Mouse (Mus musculus) R1 (cell line): Measurements from ENCODE around the gene Ntm.

ENCODE experiments used
- DNase-seq: peaks from one replicate; pipeline ENCODE4 v3.0.0-alpha.2; 2018; ENCODE audit warnings: low read depth, low spot score

The Ntm gene

GRCm38 (mm10) chr9:29071997-29072396 lies 890.9 kb downstream of the Ntm start:
- DNase-seq: no peak

GRCm38 (mm10) chr9:29067572-29067971 lies 895.4 kb downstream of the Ntm start:
- no peak for DNase-seq

GRCm38 (mm10) chr9:29060293-29060692 lies 902.6 kb downstream of the Ntm start:
- peak; percentile 2 for DNase-seq

- DNase-seq: no peak
These were observed 904.1 kb downstream of the Ntm start for GRCm38 (mm10) chr9:29058811-29059210.

- DNase-seq: no peak
These were observed 907.3 kb downstream of the Ntm start for GRCm38 (mm10) chr9:29055637-29056036.

- peak; percentile 32 for DNase-seq
These were observed 926.5 kb downstream of the Ntm start for GRCm38 (mm10) chr9:29036466-29036865.

GRCm38 (mm10) chr9:29036058-29036457 lies 926.9 kb downstream of the Ntm start:
- peak; percentile 8 for DNase-seq

- no peak for DNase-seq
These were observed 936.5 kb downstream of the Ntm start for GRCm38 (mm10) chr9:29026410-29026809.

GRCm38 (mm10) chr9:29025603-29026002 lies 937.3 kb downstream of the Ntm start:
- no peak for DNase-seq

GRCm38 (mm10) chr9:29025104-29025503 lies 937.8 kb downstream of the Ntm start:
- DNase-seq: no peak

GRCm38 (mm10) chr9:29016879-29017278 lies 946.1 kb downstream of the Ntm start:
- DNase-seq: no peak

GRCm38 (mm10) chr9:29013881-29014280 lies 949.1 kb downstream of the Ntm start:
- DNase-seq: peak; percentile 26

GRCm38 (mm10) chr9:29012541-29012940 lies 950.4 kb downstream of the Ntm start:
- DNase-seq: no peak

- DNase-seq: no peak
These were observed 951.5 kb downstream of the Ntm start for GRCm38 (mm10) chr9:29011476-29011875.

- no peak for DNase-seq
These were observed 958.4 kb downstream of the Ntm start for GRCm38 (mm10) chr9:29004534-29004933.

GRCm38 (mm10) chr9:28999951-29000351 lies 963.0 kb downstream of the Ntm start:
- no peak for DNase-seq

GRCm38 (mm10) chr9:28977275-28977674 lies 985.7 kb downstream of the Ntm start:
- DNase-seq: no peak

- no peak for DNase-seq
These were observed 993.5 kb downstream of the Ntm start for GRCm38 (mm10) chr9:28969455-28969854.
